ENCODE assay signal across 8 mouse cellular contexts in the genomic region with DNA sequence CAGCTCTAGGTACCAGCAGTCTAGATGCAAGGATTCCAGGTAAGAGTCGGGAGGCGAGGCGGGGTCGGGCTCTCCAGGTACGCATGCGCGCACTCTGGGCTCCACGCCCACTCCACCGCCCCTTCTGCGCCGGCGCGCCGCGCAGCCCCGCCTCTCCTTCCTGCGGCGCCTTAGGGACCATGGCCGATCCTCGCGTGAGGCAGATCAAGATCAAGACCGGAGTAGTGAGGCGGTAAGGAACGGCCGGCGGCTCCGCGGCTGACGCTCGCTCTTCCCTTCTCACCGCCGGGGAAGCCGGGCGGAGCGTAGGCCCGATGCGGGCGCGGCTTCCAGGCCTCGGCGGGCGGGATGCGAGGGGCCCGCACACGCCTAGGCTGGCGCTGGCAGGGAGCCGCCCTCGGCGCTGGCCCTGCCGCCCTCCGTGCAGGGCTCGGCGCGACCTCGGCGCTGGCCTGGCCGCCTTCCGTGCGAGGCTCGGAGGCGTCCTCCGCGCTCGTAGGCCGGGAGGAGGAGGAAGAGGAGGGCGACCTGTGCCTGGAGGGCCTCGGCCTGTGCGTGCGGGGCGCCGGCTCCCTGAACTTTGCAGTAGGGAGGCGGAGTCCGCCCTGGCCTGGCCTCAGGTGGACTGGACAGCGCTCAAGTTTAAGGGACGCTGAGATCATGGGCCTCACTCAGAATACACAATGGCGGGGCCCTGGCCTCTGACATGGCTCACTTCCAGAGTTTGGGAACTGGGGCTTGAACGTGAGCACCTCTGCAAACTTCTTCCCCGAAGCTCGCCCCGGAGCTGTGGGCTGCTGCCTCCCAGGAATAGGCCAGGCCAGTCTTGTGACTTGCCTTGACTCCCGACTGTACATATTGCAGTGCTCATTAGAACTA. TPM values are rescaled to one million over a fixed set of nuclear protein-coding genes. Genes with fewer than 3 reads are reported as not detected.
DNase-seq lines count a peak whose midpoint lies in the region; ATAC-seq and TF ChIP-seq lines count a peak whose summit lies in the region.

TSS of gene Tbca (plus strand) at position 140 of the 879 bp plus-strand sequence.

- peak; percentile 97 for ATAC-seq in kidney, embryonic 15.5 days (replicated peaks; ENCODE audit: low FRiP score)
- peak; percentile 73 for ATAC-seq in monocyte, adult 5-6 weeks (replicated peaks; ENCODE audit: insufficient number of reproducible peaks, low FRiP score, low TSS enrichment, poor library complexity, severe bottlenecking)

- no peaks in the 10 kb centered on the region for H3K36me3 ChIP-seq in heart, embryonic 10.5 days
- no peaks in the 10 kb centered on the region for H3K36me3 ChIP-seq in kidney, embryonic 15.5 days

- H3K4me3 ChIP-seq in bone marrow macrophage, adult 2 months (ENCODE audit: insufficient read depth, low read length): peak within 1 kb of the TSS; percentile 91
- peak within 1 kb of the TSS; percentile 71 for H3K4me3 ChIP-seq in embryonic fibroblast, embryonic 13.5 days (ENCODE audit: insufficient read depth, low read length)
- H3K4me3 ChIP-seq in heart, embryonic 10.5 days: peak within 1 kb of the TSS; percentile 87
- H3K4me3 ChIP-seq in kidney, embryonic 15.5 days (replicated peaks): peak within 1 kb of the TSS; percentile 98

- H3K9me3 ChIP-seq in heart, embryonic 10.5 days: no peaks in the 10 kb centered on the region
- H3K9me3 ChIP-seq in kidney, embryonic 15.5 days (replicated peaks): no peaks in the 10 kb centered on the region

- H3K27me3 ChIP-seq in heart, embryonic 10.5 days (ENCODE audit: insufficient read depth, poor library complexity, severe bottlenecking): peaks cover 18% of the 10 kb centered on the region; the same call in 1 of the 2 replicates
- no peaks in the 10 kb centered on the region for H3K27me3 ChIP-seq in kidney, embryonic 15.5 days

- TF ChIP-seq CTCF in bone marrow macrophage, adult 2 months (IDR thresholded peaks at IDR 0.05; ENCODE audit: low read depth, low read length): no peak
- TF ChIP-seq CTCF in embryonic fibroblast, embryonic 13.5 days (IDR thresholded peaks at IDR 0.05; ENCODE audit: borderline replicate concordance, insufficient read depth, low read length): no peak

- H3K27ac ChIP-seq in bone marrow macrophage, adult 2 months (ENCODE audit: insufficient read depth, low read depth, low read length): no peak within 1 kb of the TSS
- H3K27ac ChIP-seq in embryonic fibroblast, embryonic 13.5 days (ENCODE audit: insufficient read depth, low read length): peak within 1 kb of the TSS; percentile 28
- H3K27ac ChIP-seq in heart, embryonic 10.5 days: peak within 1 kb of the TSS; percentile 98
- peak within 1 kb of the TSS; percentile 91 for H3K27ac ChIP-seq in kidney, embryonic 15.5 days

- peak within 1 kb of the TSS; percentile 76 for H3K4me2 ChIP-seq in kidney, embryonic 15.5 days

- peak; percentile 92 for DNase-seq in A20 (ENCODE audit: low read depth, low spot score)
- peak; percentile 96 for DNase-seq in heart, embryonic 10.5 days (ENCODE audit: low spot score)
- peak; percentile 93 for DNase-seq in liver
- DNase-seq in spleen, postnatal 4 days (ENCODE audit: low spot score in 2 of 2): peak; percentile 85 to 94

- peaks cover 13% of the 10 kb centered on the region for H3K4me1 ChIP-seq in bone marrow macrophage, adult 2 months (ENCODE audit: control insufficient read depth, insufficient read depth, low read length)
- H3K4me1 ChIP-seq in embryonic fibroblast, embryonic 13.5 days (ENCODE audit: control insufficient read depth, insufficient read depth, low read length): peaks cover 2% of the 10 kb centered on the region
- H3K4me1 ChIP-seq in heart, embryonic 10.5 days: peaks cover 20% of the 10 kb centered on the region
- H3K4me1 ChIP-seq in kidney, embryonic 15.5 days: peaks cover 13% of the 10 kb centered on the region

- under 1% methylated on average over 81 of the region's 81 CpGs for WGBS in heart, embryonic 10.5 days
- under 1% methylated on average over 74 of the region's 81 CpGs for WGBS in kidney, embryonic 15.5 days

- no peak for TF ChIP-seq POLR2A in bone marrow macrophage, adult 2 months (IDR thresholded peaks at IDR 0.05; ENCODE audit: borderline replicate concordance, low read depth, low read length)
- peak; percentile 91 for TF ChIP-seq POLR2A in embryonic fibroblast, embryonic 13.5 days (IDR thresholded peaks at IDR 0.05; ENCODE audit: low read depth, low read length)

- H3K9ac ChIP-seq in kidney, embryonic 15.5 days: peak within 1 kb of the TSS; percentile 97

RNA-seq across cellular contexts. Expression of gene Tbca, which starts in this region (rescaled TPM):
- polyA plus RNA-seq in bone marrow macrophage, adult 2 months (2012; ENCODE audit: insufficient read depth, insufficient read length, missing spikeins): 204 and 228 TPM in 2 replicates
- 230 and 236 TPM in 2 replicates for polyA plus RNA-seq in embryonic fibroblast, embryonic 13.5 days (2011; ENCODE audit: insufficient read length, low read depth, missing spikeins)
- polyA plus RNA-seq in heart, embryonic 10.5 days (2016; fragmentation: Nextera tagmentation; extraction: Ambion mirVana): 222 and 226 TPM in 2 replicates
- polyA plus RNA-seq in kidney, embryonic 15.5 days (2015; fragmentation: Nextera tagmentation; extraction: Ambion mirVana): 235 and 273 TPM in 2 replicates
- total RNA-seq in monocyte, adult 5-6 weeks (2017): 116 to 181 TPM (median 147 TPM) in 3 replicates
